8 mouse cellular contexts compared by ENCODE assay signal in the genomic region with DNA sequence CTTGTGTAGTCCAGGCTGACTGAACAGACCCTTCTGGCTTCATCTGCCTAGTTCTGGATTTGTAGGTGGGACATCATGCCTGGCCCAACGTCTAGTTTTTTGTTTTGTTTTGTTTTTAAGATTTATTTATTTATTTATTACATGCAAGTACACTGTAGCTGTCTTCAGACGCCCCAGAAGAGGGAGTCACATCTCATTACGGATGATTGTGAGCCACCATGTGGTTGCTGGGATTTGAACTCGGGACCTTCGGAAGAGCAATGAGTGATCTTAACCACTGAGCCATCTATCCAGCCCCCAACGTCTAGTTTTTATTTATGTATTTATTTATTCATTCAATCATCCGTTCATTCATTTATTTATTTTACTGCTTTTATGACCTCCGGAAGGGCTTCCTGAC. TPM values are rescaled to one million over a fixed set of nuclear protein-coding genes. Genes with fewer than 3 reads are reported as not detected.
A peak's percentile ranks its signal among the peaks of the same experiment; 100 is the strongest.
ATAC-seq lines count a peak whose summit lies in the region.

No protein-coding gene starts in this region.

- peak overlapping the region; percentile 66 for H3K4me2 ChIP-seq in hindbrain, embryonic 15.5 days
- H3K4me2 ChIP-seq in hindbrain, embryonic 13.5 days = no peak overlapping the region
- H3K4me2 ChIP-seq in forebrain, embryonic 12.5 days = 0 out of 2 replicates have a peak overlapping the region, but pooled peaks have one; percentile 55
- H3K4me2 ChIP-seq in forebrain, embryonic 16.5 days (ENCODE audit: low read length) = no peak overlapping the region
- H3K4me2 ChIP-seq in midbrain, embryonic 12.5 days (replicated peaks) = peak overlapping the region; percentile 46; the same call in 1 of the 2 replicates

- no peak overlapping the region for H3K27ac ChIP-seq in hindbrain, embryonic 15.5 days (replicated peaks)
- H3K27ac ChIP-seq in hindbrain, embryonic 13.5 days = no peak overlapping the region
- H3K27ac ChIP-seq in forebrain, embryonic 12.5 days = no peak overlapping the region
- no peak overlapping the region for H3K27ac ChIP-seq in forebrain, embryonic 16.5 days (ENCODE audit: low read length)
- no peak overlapping the region for H3K27ac ChIP-seq in midbrain, embryonic 12.5 days (replicated peaks)

- H3K27me3 ChIP-seq in hindbrain, embryonic 15.5 days = no peaks in the 10 kb centered on the region
- peaks cover 3% of the 10 kb centered on the region for H3K27me3 ChIP-seq in hindbrain, embryonic 13.5 days
- peaks cover 12% of the 10 kb centered on the region for H3K27me3 ChIP-seq in forebrain, embryonic 12.5 days
- no peaks in the 10 kb centered on the region for H3K27me3 ChIP-seq in forebrain, embryonic 16.5 days (replicated peaks; ENCODE audit: control insufficient read depth, insufficient read depth, low read length)
- H3K27me3 ChIP-seq in midbrain, embryonic 12.5 days = peaks cover 14% of the 10 kb centered on the region; the same call in 1 of the 2 replicates

- H3K4me1 ChIP-seq in hindbrain, embryonic 15.5 days (replicated peaks) = peaks cover 6% of the 10 kb centered on the region
- peaks cover 7% of the 10 kb centered on the region; the same call in 1 of the 2 replicates for H3K4me1 ChIP-seq in hindbrain, embryonic 13.5 days (replicated peaks)
- H3K4me1 ChIP-seq in forebrain, embryonic 12.5 days = peaks cover 6% of the 10 kb centered on the region
- H3K4me1 ChIP-seq in forebrain, embryonic 16.5 days (replicated peaks; ENCODE audit: control insufficient read depth, insufficient read depth, low read length) = peaks cover 6% of the 10 kb centered on the region
- H3K4me1 ChIP-seq in midbrain, embryonic 12.5 days = peaks cover 4% of the 10 kb centered on the region

- ATAC-seq in hindbrain, embryonic 15.5 days (ENCODE audit: low FRiP score, low read depth) = no peak
- ATAC-seq in hindbrain, embryonic 13.5 days (ENCODE audit: low FRiP score) = no peak
- no peak for ATAC-seq in forebrain, embryonic 12.5 days (ENCODE audit: low FRiP score)
- 0 out of 2 replicates have a peak, but pooled peaks have one; percentile 24 for ATAC-seq in forebrain, embryonic 16.5 days
- ATAC-seq in midbrain, embryonic 12.5 days (ENCODE audit: low FRiP score, low read depth) = no peak
- no peak for ATAC-seq in frontal cortex, adult (ENCODE audit: low TSS enrichment)
- ATAC-seq in granulocyte monocyte progenitor cell, adult 5-6 weeks (replicated peaks; ENCODE audit: poor library complexity, severe bottlenecking) = no peak
- no peak for ATAC-seq in CD4-positive, CD25-positive, alpha-beta regulatory T cell, adult 4 months

- 69% methylated on average over 8 of the region's 8 CpGs for WGBS in hindbrain, embryonic 15.5 days
- 73% methylated on average over 8 of the region's 8 CpGs for WGBS in hindbrain, embryonic 13.5 days
- 69% methylated on average over 8 of the region's 8 CpGs for WGBS in forebrain, embryonic 12.5 days
- WGBS in forebrain, embryonic 16.5 days = 69% methylated on average over 8 of the region's 8 CpGs
- 73% methylated on average over 8 of the region's 8 CpGs for WGBS in midbrain, embryonic 12.5 days

- H3K36me3 ChIP-seq in hindbrain, embryonic 15.5 days = 0 out of 2 replicates have a peak, but pooled peaks cover 4% of the 10 kb centered on the region
- H3K36me3 ChIP-seq in hindbrain, embryonic 13.5 days = peaks cover 21% of the 10 kb centered on the region
- peaks cover 7% of the 10 kb centered on the region for H3K36me3 ChIP-seq in forebrain, embryonic 12.5 days (replicated peaks)
- H3K36me3 ChIP-seq in forebrain, embryonic 16.5 days (ENCODE audit: control insufficient read depth, insufficient read depth) = no peaks in the 10 kb centered on the region
- peaks cover 6% of the 10 kb centered on the region; the same call in 1 of the 2 replicates for H3K36me3 ChIP-seq in midbrain, embryonic 12.5 days

- H3K9me3 ChIP-seq in hindbrain, embryonic 15.5 days = no peaks in the 10 kb centered on the region
- no peaks in the 10 kb centered on the region for H3K9me3 ChIP-seq in hindbrain, embryonic 13.5 days
- no peaks in the 10 kb centered on the region for H3K9me3 ChIP-seq in forebrain, embryonic 12.5 days
- H3K9me3 ChIP-seq in forebrain, embryonic 16.5 days (ENCODE audit: control insufficient read depth, low read length) = no peaks in the 10 kb centered on the region
- no peaks in the 10 kb centered on the region for H3K9me3 ChIP-seq in midbrain, embryonic 12.5 days

- H3K4me3 ChIP-seq in hindbrain, embryonic 15.5 days = no peak overlapping the region
- no peak overlapping the region for H3K4me3 ChIP-seq in hindbrain, embryonic 13.5 days
- no peak overlapping the region for H3K4me3 ChIP-seq in forebrain, embryonic 12.5 days (replicated peaks)
- no peak overlapping the region for H3K4me3 ChIP-seq in forebrain, embryonic 16.5 days (replicated peaks; ENCODE audit: low read length)
- no peak overlapping the region for H3K4me3 ChIP-seq in midbrain, embryonic 12.5 days

- H3K9ac ChIP-seq in hindbrain, embryonic 15.5 days = no peak overlapping the region
- H3K9ac ChIP-seq in hindbrain, embryonic 13.5 days = no peak overlapping the region
- no peak overlapping the region for H3K9ac ChIP-seq in forebrain, embryonic 12.5 days
- H3K9ac ChIP-seq in forebrain, embryonic 16.5 days (replicated peaks; ENCODE audit: low read depth, low read length) = no peak overlapping the region
- no peak overlapping the region for H3K9ac ChIP-seq in midbrain, embryonic 12.5 days (replicated peaks)

RNA-seq across cellular contexts. Expression of a gene that starts 0.5 kb away (rescaled TPM):
- 0.80 and 1.3 TPM in 2 replicates for polyA plus RNA-seq in hindbrain, embryonic 15.5 days (2015; fragmentation: Nextera tagmentation; extraction: Ambion mirVana)
- polyA plus RNA-seq in hindbrain, embryonic 13.5 days (2015; fragmentation: Nextera tagmentation; extraction: Ambion mirVana) = 1.9 and 2.4 TPM in 2 replicates
- polyA plus RNA-seq in forebrain, embryonic 12.5 days (2016; fragmentation: Nextera tagmentation; extraction: Ambion mirVana) = 1.3 and 2.3 TPM in 2 replicates
- 1.5 and 1.9 TPM in 2 replicates for polyA plus RNA-seq in forebrain, embryonic 16.5 days (2015; fragmentation: Nextera tagmentation; extraction: Ambion mirVana)
- 0.86 and 1.1 TPM in 2 replicates for polyA plus RNA-seq in midbrain, embryonic 12.5 days (2016; fragmentation: Nextera tagmentation; extraction: Ambion mirVana)
- total RNA-seq in granulocyte monocyte progenitor cell, adult 5-6 weeks (2014; fragmentation: Nextera tagmentation) = 0.99 TPM in 1 of 2 replicates, not detected in the other
- total RNA-seq in granulocyte monocyte progenitor cell, adult 5-6 weeks (2017) = not detected in 2 replicates
- polyA plus RNA-seq in CD4-positive, CD25-positive, alpha-beta regulatory T cell, adult 4 months (2017; shearing (Covaris generic)) = 1 to 10 TPM; 4.7 to 6.1 TPM

Comparison
In these comparisons a context has a peak if more than half of its experiments do, and no peak if none do; other contexts are left out.
1. H3K4me2 ChIP-seq: peak in hindbrain, embryonic 15.5 days (single experiment), forebrain, embryonic 12.5 days (single experiment) and midbrain, embryonic 12.5 days (single experiment); none in hindbrain, embryonic 13.5 days (single experiment) and forebrain, embryonic 16.5 days (single experiment).